Mouse (Mus musculus) kidney, adult 2 months (tissue): ENCODE results near the gene Cyp2w1. TPM values are rescaled to one million over a fixed set of nuclear protein-coding genes. Genes with fewer than 3 reads are reported as not detected.
"Not testable (repeated sequence)": the region's sequence is repeated elsewhere in the genome, so short reads cannot be mapped to it uniquely, and the experiment has no call there.

Experiments used
- DNase-seq: peaks from one replicate; pipeline ENCODE4 v3.0.0; 2021
- H3K27ac ChIP-seq: fragments of 200-500 bp; 2 replicates; pipeline ENCODE4 v1.5.1; 2012; ENCODE audit warnings: low read depth, low read length, control low read depth, inconsistent platforms; ENCODE audit not compliant: insufficient read depth
- H3K27me3 ChIP-seq: fragments of 200-500 bp; replicated peaks from 2 replicates; pipeline ENCODE4 v1.6.1; 2012; ENCODE audit warnings: mild to moderate bottlenecking, moderate library complexity, low read length, inconsistent platforms; ENCODE audit not compliant: control insufficient read depth, insufficient read depth
- H3K36me3 ChIP-seq: fragments of 200-500 bp; 2 replicates; pipeline ENCODE4 v1.6.1; 2012; ENCODE audit warnings: mild to moderate bottlenecking, moderate library complexity, low read length, inconsistent platforms; ENCODE audit not compliant: control insufficient read depth, insufficient read depth
- H3K4me1 ChIP-seq: fragments of 200-500 bp; 2 replicates; pipeline ENCODE4 v1.6.1; 2011; ENCODE audit warnings: low read length; ENCODE audit not compliant: control insufficient read depth, insufficient read depth
- H3K4me3 ChIP-seq: fragments of 200-500 bp; 2 replicates; pipeline ENCODE4 v1.5.1; 2011; ENCODE audit warnings: mild to moderate bottlenecking, low read depth, low read length, control low read depth; ENCODE audit not compliant: insufficient read depth
- CTCF ChIP-seq: fragments of 200-500 bp; conservative IDR thresholded peaks from 2 replicates; pipeline ENCODE4 v1.5.1; 2011; ENCODE audit warnings: low read depth, mild to moderate bottlenecking, control low read depth, low read length, moderate library complexity, mixed read lengths; ENCODE audit not compliant: insufficient read depth, insufficient read length
- POLR2A ChIP-seq: fragments of 200-500 bp; IDR thresholded peaks from one replicate; pipeline ENCODE4 v1.6.1; 2011; ENCODE audit warnings: low read depth, low read length, control low read depth
- WGBS: fragments of 180-500 bp; shearing (Covaris S2); methylation state at CpG from one replicate; pipeline ENCODE4 v1.1.7; 2018; 5-methylcytosine and 5-hydroxymethylcytosine counted together
- polyA plus RNA-seq: library from polyadenylated mRNA; depleted of rRNA; stranded (reverse); fragments of >200 nt; gene quantifications from 2 replicates; pipeline ENCODE4 v1.2.3, GENCODE M21; 2012

Gene Cyp2w1
- polyA plus RNA-seq, 1 experiment = not detected

- 76% methylated on average over 5 of the region's 5 CpGs for WGBS
These were observed 33.6 kb downstream of the Cyp2w1 start for GRCm38 (mm10) chr5:139386047-139386446.

GRCm38 (mm10) chr5:139387329-139388194 is 35.1 kb downstream of the Cyp2w1 start:
- H3K4me1 ChIP-seq = peaks cover 54% of the 10 kb centered on the region
- DNase-seq = no peak
- H3K36me3 ChIP-seq = no peaks in the 10 kb centered on the region
- TF ChIP-seq POLR2A (no peak), CTCF (no peak)
- H3K27ac ChIP-seq = peak overlapping the region; percentile 42
- no peak overlapping the region for H3K4me3 ChIP-seq
- H3K27me3 ChIP-seq = no peaks in the 10 kb centered on the region
- WGBS = 73% methylated on average over 10 of the region's 10 CpGs

More at GRCm38 (mm10) chr5:139386047-139386446, 33.6 kb downstream of the Cyp2w1 start:
- Histone ChIP-seq H3K4me1 (peaks cover 58% of the 10 kb centered on the region), H3K36me3 (no peaks in the 10 kb centered on the region), H3K4me3 (no peak overlapping the region), H3K27me3 (no peaks in the 10 kb centered on the region), H3K27ac (no peak overlapping the region)
- TF ChIP-seq CTCF (no peak), POLR2A (no peak)
- no peak for DNase-seq

GRCm38 (mm10) chr5:139388195-139388570 is 35.8 kb downstream of the Cyp2w1 start:
- Histone ChIP-seq H3K4me3 (no peak overlapping the region), H3K27me3 (no peaks in the 10 kb centered on the region), H3K36me3 (no peaks in the 10 kb centered on the region), H3K4me1 (peaks cover 47% of the 10 kb centered on the region), H3K27ac (peak overlapping the region; percentile 42)
- 42% methylated on average over 4 of the region's 4 CpGs for WGBS
- DNase-seq = peak; percentile 78
- TF ChIP-seq CTCF (no peak), POLR2A (no peak)

GRCm38 (mm10) chr5:139388694-139389675 is 36.6 kb downstream of the Cyp2w1 start:
- Histone ChIP-seq H3K27ac (peak overlapping the region; percentile 42), H3K36me3 (no peaks in the 10 kb centered on the region), H3K4me1 (peaks cover 41% of the 10 kb centered on the region), H3K27me3 (no peaks in the 10 kb centered on the region), H3K4me3 (no peak overlapping the region)
- 58% methylated on average over 17 of the region's 17 CpGs for WGBS
- DNase-seq = no peak
- TF ChIP-seq POLR2A (no peak), CTCF (no peak)

- H3K27ac ChIP-seq = peak overlapping the region; percentile 42; the same call in 1 of the 2 replicates
These were observed 37.3 kb downstream of the Cyp2w1 start for GRCm38 (mm10) chr5:139389676-139390061.

GRCm38 (mm10) chr5:139390324-139391119 is 38.1 kb downstream of the Cyp2w1 start:
- not testable (repeated sequence) for H3K27me3 ChIP-seq, H3K36me3 ChIP-seq, DNase-seq, H3K4me3 ChIP-seq
- WGBS = 77% methylated on average over 5 of the region's 5 CpGs
- H3K27ac ChIP-seq = peak overlapping the region; percentile 10
- peaks cover 32% of the 10 kb centered on the region for H3K4me1 ChIP-seq

More at GRCm38 (mm10) chr5:139389676-139390061, 37.3 kb downstream of the Cyp2w1 start:
- TF ChIP-seq POLR2A (no peak), CTCF (no peak)
- peak; percentile 79 for DNase-seq
- Histone ChIP-seq H3K36me3 (no peaks in the 10 kb centered on the region), H3K4me1 (peaks cover 39% of the 10 kb centered on the region), H3K4me3 (no peak overlapping the region), H3K27me3 (no peaks in the 10 kb centered on the region)
- 11% methylated on average over 6 of the region's 6 CpGs for WGBS
